Mouse (Mus musculus): ENCODE data around the gene Cyp2d11. TPM values are rescaled to one million over a fixed set of nuclear protein-coding genes. Genes with fewer than 3 reads are reported as not detected.

Gene Cyp2d11
- total RNA-seq, 2 experiments from 2014 or later: 0.16 TPM; not detected in 1

GRCm38 (mm10) chr15:82350349-82350748, 43.5 kb downstream of the Cyp2d11 start:
- DNase-seq: no peak

GRCm38 (mm10) chr15:82348999-82349341, 44.9 kb downstream of the Cyp2d11 start:
- no peak for DNase-seq

- no peak for DNase-seq
Measured at GRCm38 (mm10) chr15:82348258-82348998, 45.4 kb downstream of the Cyp2d11 start.

- DNase-seq: no peak
Measured at GRCm38 (mm10) chr15:82347852-82348251, 46.0 kb downstream of the Cyp2d11 start.

GRCm38 (mm10) chr15:82347303-82347676, 46.5 kb downstream of the Cyp2d11 start:
- DNase-seq: no peak

- DNase-seq: no peak
Measured at GRCm38 (mm10) chr15:82346580-82347302, 47.1 kb downstream of the Cyp2d11 start.

- DNase-seq: peak; percentile 98
Measured at GRCm38 (mm10) chr15:82345820-82346470, 47.9 kb downstream of the Cyp2d11 start.

GRCm38 (mm10) chr15:82344971-82345370, 48.9 kb downstream of the Cyp2d11 start:
- DNase-seq: no peak

- no peak for DNase-seq
Measured at GRCm38 (mm10) chr15:82343368-82344287, 50.2 kb downstream of the Cyp2d11 start.

- no peak for DNase-seq
Measured at GRCm38 (mm10) chr15:82342543-82342935, 51.3 kb downstream of the Cyp2d11 start.

- DNase-seq: no peak
Measured at GRCm38 (mm10) chr15:82341675-82342542, 51.9 kb downstream of the Cyp2d11 start.

GRCm38 (mm10) chr15:82341036-82341501, 52.8 kb downstream of the Cyp2d11 start:
- DNase-seq: peak; percentile 71

GRCm38 (mm10) chr15:82340414-82341035, 53.3 kb downstream of the Cyp2d11 start:
- no peak for DNase-seq

- DNase-seq: no peak
Measured at GRCm38 (mm10) chr15:82339634-82340254, 54.1 kb downstream of the Cyp2d11 start.

Small RNA genes lying within 50 kb of the gene (microRNA-seq; reads per million reads assigned to microRNA genes)
- gene Gm25990: 0 reads per million in 2 experiments
- gene Gm27331: 0 reads per million in 2 experiments
- 0 reads per million in 2 experiments for gene Mir7684

Other genes starting within 250 kb of the Cyp2d11 start
- gene Srebf2, start 246.8 kb downstream of the Cyp2d11 start, total RNA-seq (2021): 10 to 100 TPM; 79.0 to 84.5 TPM
- gene Shisa8, start 181.2 kb downstream of the Cyp2d11 start, total RNA-seq (2021): under 1 TPM; 0.52 to 0.95 TPM
- gene Tnfrsf13c, start 169.7 kb downstream of the Cyp2d11 start, total RNA-seq (2021): under 1 TPM; 0.36 to 0.41 TPM
- 10 to 100 TPM; 23.8 to 24.7 TPM for gene Cenpm, start 149.3 kb downstream of the Cyp2d11 start, total RNA-seq (2021)
- gene 1500009C09Rik, start 141.6 kb downstream of the Cyp2d11 start, total RNA-seq (2021): not detected
- 1 to 10 TPM; 1.3 to 1.9 TPM for gene Sept3, start 119.1 kb downstream of the Cyp2d11 start, total RNA-seq (2021)
- gene Wbp2nl, start 95.1 kb downstream of the Cyp2d11 start, total RNA-seq (2021): under 1 TPM; 0.43 TPM
- gene Naga, start 55.1 kb downstream of the Cyp2d11 start, total RNA-seq (2021): 10 to 100 TPM; 40.0 to 41.1 TPM
- 1 to 10 TPM; 3.7 to 4.8 TPM for gene Pheta2, start 55.1 kb downstream of the Cyp2d11 start, total RNA-seq (2021)
- gene Smdt1, start 55.1 kb downstream of the Cyp2d11 start, total RNA-seq (2021): 100 to 1,000 TPM; 176 to 206 TPM
- gene Ndufa6, start 39.7 kb downstream of the Cyp2d11 start, total RNA-seq (2021): 100 to 1,000 TPM; 438 to 494 TPM
- 10 to 100 TPM; 15.0 to 17.1 TPM for gene Cyp2d22, start 13.8 kb downstream of the Cyp2d11 start, total RNA-seq (2021)
- not detected for gene Cyp2d10, start 13.2 kb upstream of the Cyp2d11 start, total RNA-seq (2021)
- gene Cyp2d9, start 39.4 kb upstream of the Cyp2d11 start, total RNA-seq (2021): under 1 TPM in 1 of 2 experiments, not detected in 1; 0.26 TPM
- gene Cyp2d12, start 161.1 kb upstream of the Cyp2d11 start, total RNA-seq (2021): not detected
- not detected for gene Cyp2d34, start 226.9 kb upstream of the Cyp2d11 start, total RNA-seq (2021)